Mouse (Mus musculus): ENCODE measurements around the gene Zfp326.

The Zfp326 gene

GRCm38 (mm10) chr5:105874476-105874875 is 1.9 kb upstream of the Zfp326 start:
- no peak for DNase-seq (ENCODE audit: low read depth, low spot score)
- Histone ChIP-seq H3K27me3 (ENCODE audit: control insufficient read depth, insufficient read depth, low read length, poor library complexity, severe bottlenecking) (no peaks in the 10 kb centered on the region), H3K36me3 (ENCODE audit: control insufficient read depth, insufficient read depth, low read length, poor library complexity, severe bottlenecking) (no peaks in the 10 kb centered on the region)

- DNase-seq (ENCODE audit: low read depth, low spot score) = no peak
- no peaks in the 10 kb centered on the region for H3K27me3 ChIP-seq (ENCODE audit: control insufficient read depth, insufficient read depth, low read length, poor library complexity, severe bottlenecking)
- 0 out of 2 replicates have a peak, but pooled peaks cover under 1% of the 10 kb centered on the region for H3K36me3 ChIP-seq (ENCODE audit: control insufficient read depth, insufficient read depth, low read length, poor library complexity, severe bottlenecking)
Observed at GRCm38 (mm10) chr5:105876925-105877774, 785 bp downstream of the Zfp326 start.

DNA sequence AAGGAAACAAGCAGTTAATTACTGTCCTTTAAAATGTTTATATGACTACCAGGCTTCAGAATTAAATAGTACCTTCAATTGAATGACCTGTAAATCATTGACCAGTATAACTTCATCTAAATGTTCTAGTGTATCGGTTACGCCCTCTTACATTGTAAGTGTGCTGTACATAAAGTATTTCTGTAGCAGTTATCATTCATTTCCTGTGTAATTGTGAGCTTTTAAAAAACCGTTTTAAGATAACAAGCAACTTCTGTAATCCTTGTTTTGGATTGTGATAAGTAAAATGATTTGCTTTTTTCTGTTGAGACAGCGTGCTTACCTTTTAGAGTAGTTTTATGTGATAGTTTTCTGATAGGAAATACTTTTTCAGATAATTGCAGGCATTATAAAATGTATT is 11.0 kb downstream of the Zfp326 start:
- peaks cover 2% of the 10 kb centered on the region; the same call in 1 of the 2 replicates for H3K36me3 ChIP-seq (ENCODE audit: control insufficient read depth, insufficient read depth, low read length, poor library complexity, severe bottlenecking)
- no peaks in the 10 kb centered on the region for H3K27me3 ChIP-seq (ENCODE audit: control insufficient read depth, insufficient read depth, low read length, poor library complexity, severe bottlenecking)
- DNase-seq (ENCODE audit: low read depth, low spot score) = no peak

GRCm38 (mm10) chr5:105898161-105898560 is 21.8 kb downstream of the Zfp326 start:
- peaks cover 11% of the 10 kb centered on the region for H3K36me3 ChIP-seq (ENCODE audit: control insufficient read depth, insufficient read depth, low read length, poor library complexity, severe bottlenecking)
- DNase-seq (ENCODE audit: low read depth, low spot score) = no peak
- no peaks in the 10 kb centered on the region for H3K27me3 ChIP-seq (ENCODE audit: control insufficient read depth, insufficient read depth, low read length, poor library complexity, severe bottlenecking)

DNA sequence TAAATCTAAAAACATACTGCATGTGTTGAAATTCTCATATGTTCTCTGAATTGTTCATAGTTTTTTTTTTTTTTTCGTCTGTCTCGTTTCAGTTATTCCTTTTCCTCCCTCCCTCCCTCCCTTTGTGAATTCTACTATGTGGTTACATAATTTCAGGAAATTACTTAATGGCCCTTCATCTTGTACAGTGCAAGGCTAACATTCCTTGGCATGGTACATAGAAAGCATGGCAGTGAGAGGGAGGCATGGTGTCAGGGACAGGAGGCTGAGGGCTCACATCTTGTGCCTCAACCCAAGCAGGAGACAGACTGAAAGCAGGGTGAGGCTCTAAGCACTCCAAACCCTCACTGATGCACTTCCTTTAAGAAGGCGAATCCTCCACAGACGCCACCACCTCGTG is 32.8 kb downstream of the Zfp326 start:
- Histone ChIP-seq H3K27me3 (ENCODE audit: control insufficient read depth, insufficient read depth, low read length, poor library complexity, severe bottlenecking) (no peaks in the 10 kb centered on the region), H3K36me3 (ENCODE audit: control insufficient read depth, insufficient read depth, low read length, poor library complexity, severe bottlenecking) (peaks cover 11% of the 10 kb centered on the region; the same call in 1 of the 2 replicates)
- no peak for DNase-seq (ENCODE audit: low read depth, low spot score)

DNA sequence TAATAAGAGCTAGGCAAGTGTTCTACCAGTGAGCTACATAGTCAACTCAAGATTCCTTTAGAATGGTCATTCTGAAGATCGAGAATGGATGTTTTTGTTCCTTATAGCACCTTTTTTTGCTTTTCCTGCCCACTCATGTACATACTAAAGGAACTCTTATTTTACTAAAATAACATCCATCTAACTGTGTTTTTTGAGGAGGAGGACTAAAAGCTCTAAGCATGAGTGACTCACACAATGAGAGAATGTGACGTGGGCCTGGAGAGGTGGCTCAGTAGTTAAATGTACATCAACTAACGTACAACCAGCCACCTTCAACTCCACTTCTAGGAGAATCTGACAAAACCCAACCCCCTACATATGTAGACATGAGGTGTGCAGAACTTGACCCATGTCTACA is 33.3 kb downstream of the Zfp326 start:
- no peaks in the 10 kb centered on the region for H3K27me3 ChIP-seq (ENCODE audit: control insufficient read depth, insufficient read depth, low read length, poor library complexity, severe bottlenecking)
- DNase-seq (ENCODE audit: low read depth, low spot score) = no peak
- peaks cover 13% of the 10 kb centered on the region; the same call in 1 of the 2 replicates for H3K36me3 ChIP-seq (ENCODE audit: control insufficient read depth, insufficient read depth, low read length, poor library complexity, severe bottlenecking)

- Histone ChIP-seq H3K36me3 (ENCODE audit: control insufficient read depth, insufficient read depth, low read length, poor library complexity, severe bottlenecking) (peaks cover 15% of the 10 kb centered on the region; the same call in 1 of the 2 replicates), H3K27me3 (ENCODE audit: control insufficient read depth, insufficient read depth, low read length, poor library complexity, severe bottlenecking) (no peaks in the 10 kb centered on the region)
- DNase-seq (ENCODE audit: low read depth, low spot score) = no peak
Observed at GRCm38 (mm10) chr5:105911498-105911897, 35.1 kb downstream of the Zfp326 start.

GRCm38 (mm10) chr5:105917398-105917797 is 41.0 kb downstream of the Zfp326 start:
- DNase-seq (ENCODE audit: low read depth, low spot score) = no peak
- Histone ChIP-seq H3K36me3 (ENCODE audit: control insufficient read depth, insufficient read depth, low read length, poor library complexity, severe bottlenecking) (0 out of 2 replicates have a peak, but pooled peaks cover 4% of the 10 kb centered on the region), H3K27me3 (ENCODE audit: control insufficient read depth, insufficient read depth, low read length, poor library complexity, severe bottlenecking) (no peaks in the 10 kb centered on the region)

DNA sequence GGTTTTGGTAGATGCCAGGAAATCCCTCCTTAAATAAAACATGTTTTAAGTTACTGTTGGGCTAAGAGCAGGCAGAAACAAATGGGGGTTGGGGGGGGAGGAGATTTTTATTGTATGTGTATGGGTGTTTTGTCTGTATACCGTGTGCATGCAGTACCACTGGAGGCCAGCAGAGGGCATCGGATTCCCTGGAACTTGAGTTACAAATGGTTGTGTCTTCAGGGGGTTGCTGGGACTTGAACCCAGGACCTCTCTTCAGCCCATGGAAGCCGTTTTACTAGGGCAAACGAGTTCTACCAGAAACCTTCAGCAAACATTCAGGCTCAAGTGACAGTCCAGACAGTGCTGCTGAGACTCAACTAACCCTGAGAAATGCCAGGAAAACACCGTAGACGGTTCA is 41.9 kb downstream of the Zfp326 start:
- peak; percentile 51 for DNase-seq (ENCODE audit: low read depth, low spot score)
- Histone ChIP-seq H3K36me3 (ENCODE audit: control insufficient read depth, insufficient read depth, low read length, poor library complexity, severe bottlenecking) (0 out of 2 replicates have a peak, but pooled peaks cover 4% of the 10 kb centered on the region), H3K27me3 (ENCODE audit: control insufficient read depth, insufficient read depth, low read length, poor library complexity, severe bottlenecking) (no peaks in the 10 kb centered on the region)

DNA sequence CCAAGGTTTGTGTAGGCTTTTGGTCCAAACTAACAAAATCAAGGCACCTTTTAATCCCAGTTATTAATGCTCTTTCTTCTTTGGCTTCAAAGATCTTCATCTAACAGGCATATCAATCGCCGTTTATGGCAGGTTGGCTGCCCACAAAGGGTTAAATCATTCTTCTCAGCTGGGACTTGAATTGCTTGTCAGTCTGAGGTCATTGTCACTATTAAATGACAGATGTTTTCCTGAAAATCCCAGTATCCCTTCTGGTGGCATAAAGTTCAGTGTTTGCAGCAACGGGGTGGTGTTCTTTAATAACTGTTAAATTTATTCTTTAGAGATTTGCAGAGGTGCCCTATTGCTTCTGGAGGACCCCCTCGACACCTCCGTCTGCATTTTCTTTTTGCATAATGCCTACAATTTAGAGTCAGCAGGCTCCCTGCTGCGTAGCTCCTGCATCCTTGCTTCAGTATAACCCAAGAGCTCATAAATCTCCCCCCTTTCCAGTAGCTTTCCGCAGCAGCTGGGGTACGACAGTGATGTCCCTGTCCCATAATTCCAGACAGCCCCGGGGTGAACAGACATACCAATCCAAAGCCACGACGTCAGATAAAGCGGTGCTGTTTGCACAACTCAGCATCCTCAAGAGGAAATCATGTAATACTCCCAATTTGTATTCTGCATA is 46.6 kb downstream of the Zfp326 start:
- DNase-seq (ENCODE audit: low read depth, low spot score) = no peak
- H3K27me3 ChIP-seq (ENCODE audit: control insufficient read depth, insufficient read depth, low read length, poor library complexity, severe bottlenecking) = no peaks in the 10 kb centered on the region
- H3K36me3 ChIP-seq (ENCODE audit: control insufficient read depth, insufficient read depth, low read length, poor library complexity, severe bottlenecking) = no peaks in the 10 kb centered on the region

DNA sequence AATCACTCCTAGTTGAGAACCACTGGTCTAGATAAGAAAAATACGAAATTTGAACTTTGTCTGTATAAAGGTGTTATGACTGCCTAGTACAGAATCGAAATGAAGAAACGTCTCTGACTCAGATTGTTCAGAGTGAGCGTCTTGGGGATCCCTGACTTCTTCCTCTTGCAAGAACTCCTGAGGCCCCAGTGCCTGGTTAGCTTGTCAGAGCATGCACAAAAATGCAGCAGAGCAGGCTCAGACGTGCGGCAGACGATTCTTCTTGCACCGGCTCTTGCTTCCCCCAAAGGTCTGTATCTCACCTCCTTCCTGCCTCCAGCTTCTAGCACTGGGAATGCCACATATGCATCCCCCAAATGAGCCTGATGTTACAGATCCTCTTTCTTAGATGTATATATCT is 48.0 kb downstream of the Zfp326 start:
- no peak for DNase-seq (ENCODE audit: low read depth, low spot score)
- Histone ChIP-seq H3K36me3 (ENCODE audit: control insufficient read depth, insufficient read depth, low read length, poor library complexity, severe bottlenecking) (no peaks in the 10 kb centered on the region), H3K27me3 (ENCODE audit: control insufficient read depth, insufficient read depth, low read length, poor library complexity, severe bottlenecking) (no peaks in the 10 kb centered on the region)

- H3K27me3 ChIP-seq (ENCODE audit: control insufficient read depth, insufficient read depth, low read length, poor library complexity, severe bottlenecking) = no peaks in the 10 kb centered on the region
- DNase-seq (ENCODE audit: low read depth, low spot score) = peak; percentile 24
- no peaks in the 10 kb centered on the region for H3K36me3 ChIP-seq (ENCODE audit: control insufficient read depth, insufficient read depth, low read length, poor library complexity, severe bottlenecking)
Observed at GRCm38 (mm10) chr5:105925568-105926255, 49.3 kb downstream of the Zfp326 start.

GRCm38 (mm10) chr5:105930282-105930681 is 53.9 kb downstream of the Zfp326 start:
- no peaks in the 10 kb centered on the region for H3K27me3 ChIP-seq (ENCODE audit: control insufficient read depth, insufficient read depth, low read length, poor library complexity, severe bottlenecking)
- peak; percentile 45 for DNase-seq (ENCODE audit: low read depth, low spot score)
- H3K36me3 ChIP-seq (ENCODE audit: control insufficient read depth, insufficient read depth, low read length, poor library complexity, severe bottlenecking) = no peaks in the 10 kb centered on the region

GRCm38 (mm10) chr5:105932392-105932791 is 56.0 kb downstream of the Zfp326 start:
- no peaks in the 10 kb centered on the region for H3K27me3 ChIP-seq (ENCODE audit: control insufficient read depth, insufficient read depth, low read length, poor library complexity, severe bottlenecking)
- no peak for DNase-seq (ENCODE audit: low read depth, low spot score)
- H3K36me3 ChIP-seq (ENCODE audit: control insufficient read depth, insufficient read depth, low read length, poor library complexity, severe bottlenecking) = no peaks in the 10 kb centered on the region

- no peaks in the 10 kb centered on the region for H3K36me3 ChIP-seq (ENCODE audit: control insufficient read depth, insufficient read depth, low read length, poor library complexity, severe bottlenecking)
- no peak for DNase-seq (ENCODE audit: low read depth, low spot score)
- H3K27me3 ChIP-seq (ENCODE audit: control insufficient read depth, insufficient read depth, low read length, poor library complexity, severe bottlenecking) = no peaks in the 10 kb centered on the region
Observed at GRCm38 (mm10) chr5:105941951-105942350, 65.6 kb downstream of the Zfp326 start.
